Mouse (Mus musculus) c-Kit-positive CD71-positive TER-119-positive erythroid progenitor cells, embryonic 14.5 days (primary cell): Measurements from ENCODE around the gene Rerg.

ENCODE experiments used
- DNase-seq: peaks from one replicate; pipeline ENCODE4 v3.0.0-alpha.2; 2013; ENCODE audit warnings: low spot score

Gene Rerg

DNA sequence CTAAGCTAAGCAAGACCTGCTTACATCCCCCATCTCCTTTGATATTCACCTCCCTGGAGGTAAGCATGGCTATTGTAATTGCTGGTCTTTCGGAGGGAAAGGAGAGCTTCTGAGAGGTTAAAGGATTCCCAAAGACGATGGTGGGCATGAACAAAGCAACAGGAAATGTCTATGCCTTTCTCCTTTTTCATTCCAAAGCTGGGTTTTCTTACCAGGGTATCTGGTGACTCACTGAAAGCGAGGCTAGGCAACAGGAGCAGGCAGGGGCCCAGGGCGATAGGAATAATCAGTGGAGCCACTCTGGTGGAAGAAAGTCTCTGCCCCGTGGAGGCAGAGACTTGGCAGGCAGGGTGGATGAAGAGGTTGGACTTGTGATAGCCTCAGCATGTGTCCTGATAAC, at the start of gene Rerg:
Gene Rerg (minus strand): TSS at position 272 of the 400 bp plus-strand sequence.
- no peak for DNase-seq

DNA sequence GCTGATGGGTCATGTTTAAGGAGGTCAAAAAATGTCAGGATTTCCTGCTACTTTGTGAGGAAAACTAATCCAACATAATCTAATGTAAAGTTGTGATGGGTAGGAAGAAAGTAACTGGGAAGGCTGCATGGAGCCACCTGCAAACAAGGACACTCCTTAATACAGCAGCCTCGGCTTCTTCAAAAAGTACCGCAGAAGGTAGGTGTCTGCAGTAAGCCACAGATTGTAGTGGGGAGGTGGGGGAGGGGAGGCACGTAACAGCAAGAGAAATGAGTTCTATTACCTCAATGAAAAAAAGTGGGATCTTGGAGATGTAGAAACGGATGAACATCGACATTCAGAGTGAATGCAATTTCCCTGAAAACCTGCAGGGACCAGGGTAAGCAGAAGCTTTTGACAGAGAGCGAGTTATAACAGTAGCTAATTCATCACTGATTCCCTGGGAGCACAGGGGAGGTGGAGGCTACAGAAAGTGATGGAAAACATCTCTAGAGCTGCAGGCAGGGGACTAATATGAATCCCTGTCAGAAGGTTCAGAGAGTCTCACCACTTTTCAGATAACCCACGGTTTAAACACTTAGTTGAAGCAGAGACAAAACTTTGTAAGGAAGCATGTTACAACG, 47.7 kb upstream of the Rerg start:
- DNase-seq = no peak

DNA sequence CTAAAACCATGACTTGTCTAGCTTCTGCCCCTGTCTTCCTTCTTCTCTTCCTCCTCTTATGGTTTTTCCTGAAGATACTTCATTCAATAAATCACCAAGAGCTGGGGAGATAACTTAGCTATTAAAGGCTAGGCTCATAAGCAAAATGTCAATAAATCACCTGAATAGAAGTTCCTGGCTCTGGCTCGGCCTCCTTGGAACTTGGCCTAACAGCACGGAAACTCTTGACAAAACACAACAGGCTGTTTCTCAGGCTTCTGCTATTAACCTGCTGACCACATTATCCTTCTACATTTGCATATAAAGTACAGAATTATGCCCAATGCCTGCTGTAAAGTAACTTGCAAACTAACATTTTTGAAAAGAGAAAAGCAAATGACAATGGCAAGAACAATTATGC, 41.1 kb upstream of the Rerg start:
- DNase-seq = no peak

DNA sequence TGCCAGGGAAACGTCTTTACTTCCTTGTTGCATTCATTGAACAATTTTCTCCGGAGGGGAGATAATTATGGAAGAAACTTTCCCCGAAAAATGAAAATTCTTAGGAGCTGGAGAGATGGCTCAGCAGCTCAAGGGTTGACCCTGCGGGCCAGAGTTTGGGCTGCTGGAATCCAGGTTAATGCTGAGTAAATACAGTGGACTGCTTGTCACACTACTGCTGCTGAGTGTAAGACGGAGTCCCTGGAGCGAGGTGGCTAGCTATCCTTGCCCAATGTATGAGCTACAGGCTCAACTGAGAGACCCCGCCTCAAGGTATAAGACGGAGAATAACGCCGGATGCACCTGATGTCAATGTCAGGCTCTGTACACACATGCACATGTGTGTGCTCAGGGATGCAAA, 40.7 kb upstream of the Rerg start:
- DNase-seq = no peak

DNA sequence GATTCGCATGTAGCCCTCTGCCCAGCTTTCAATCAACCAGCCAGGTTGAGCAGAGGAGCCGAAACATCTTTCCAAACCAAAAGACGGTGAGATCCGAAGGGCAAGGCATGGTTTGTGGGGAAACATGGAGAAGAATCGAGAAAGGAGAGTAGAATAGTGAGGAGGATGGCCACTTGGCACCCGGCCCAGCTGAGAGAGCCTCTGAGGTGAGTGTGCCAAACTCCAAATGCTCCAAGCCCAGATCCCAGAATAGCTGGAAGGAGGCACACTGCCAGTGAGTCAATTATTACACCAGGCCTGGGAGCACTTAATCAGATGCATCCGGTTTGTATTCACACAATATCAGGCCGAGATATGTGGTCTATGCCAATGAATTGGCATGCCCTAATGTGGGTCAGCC, 39.7 kb upstream of the Rerg start:
- no peak for DNase-seq

DNA sequence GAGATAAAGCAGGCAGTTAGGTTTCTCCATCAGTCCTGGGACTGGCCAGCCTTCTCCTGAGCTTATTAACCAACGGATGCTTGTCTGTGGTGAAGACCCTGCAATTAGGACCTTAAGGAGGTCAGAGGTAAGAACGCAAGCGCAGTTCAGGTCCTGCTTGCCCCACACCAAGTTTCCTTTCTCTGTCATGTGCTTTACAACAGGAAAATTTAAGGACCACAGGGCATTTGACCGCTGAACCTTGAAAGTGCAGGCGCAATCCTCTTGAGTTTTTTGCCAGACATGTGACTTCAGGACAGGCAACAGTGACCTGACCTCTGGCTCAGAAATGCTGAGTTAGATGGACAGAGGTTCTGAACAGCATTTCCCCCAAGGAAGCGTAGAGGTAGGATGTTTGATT, 36.8 kb upstream of the Rerg start:
- DNase-seq = no peak

DNA sequence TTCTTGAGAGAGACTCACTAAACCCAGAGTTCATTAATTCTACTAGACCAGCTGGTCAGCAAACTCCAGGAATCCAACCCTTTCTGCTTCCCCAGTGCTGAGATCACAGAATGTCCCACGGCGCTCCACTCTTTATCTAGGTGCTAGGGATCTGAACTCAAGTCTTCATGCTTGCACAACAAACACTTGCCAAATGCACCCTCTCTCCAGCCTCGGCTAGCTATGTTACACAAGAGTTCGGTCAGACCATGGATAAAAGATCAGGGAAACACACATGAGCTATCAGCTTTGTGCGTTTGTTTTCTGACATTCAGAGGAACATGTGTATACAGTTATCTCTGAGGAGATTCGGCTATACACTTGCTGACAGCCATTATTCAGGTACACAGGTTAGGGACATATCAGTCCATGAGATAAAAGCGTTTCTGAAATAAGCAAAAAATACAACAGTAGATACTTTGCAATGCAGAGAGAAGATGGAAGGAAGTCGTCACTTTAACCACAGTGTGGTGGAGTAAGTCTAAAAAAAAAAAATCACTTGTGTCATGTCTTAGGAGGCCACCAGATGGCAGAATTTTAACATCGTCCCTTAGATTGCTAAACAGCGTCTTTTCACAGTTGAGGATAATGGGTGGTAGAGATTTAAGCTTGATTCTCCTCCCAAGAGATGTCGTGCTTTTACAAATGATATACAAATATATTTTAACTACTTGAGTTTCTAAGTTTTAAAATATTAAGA, 35.5 kb upstream of the Rerg start:
- DNase-seq = no peak

DNA sequence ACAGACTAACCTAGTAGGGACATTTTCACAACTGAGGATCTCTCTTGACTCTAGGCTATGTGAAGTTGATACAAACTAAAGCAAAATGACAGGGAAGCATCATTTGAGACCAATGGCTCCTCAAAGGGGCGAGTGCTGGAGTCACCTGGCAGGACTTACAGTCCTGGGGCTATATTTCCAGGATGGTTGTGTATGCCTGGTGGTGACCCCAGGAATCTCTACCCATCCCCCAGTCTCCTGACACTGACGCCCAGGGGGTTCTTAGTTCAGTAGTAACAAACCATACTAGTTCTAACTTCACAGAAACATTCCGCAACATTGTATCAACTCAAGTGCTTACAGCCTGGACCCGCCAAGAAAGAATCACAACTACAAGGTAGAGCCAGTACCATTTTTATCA, 32.4 kb upstream of the Rerg start:
- DNase-seq = no peak

DNA sequence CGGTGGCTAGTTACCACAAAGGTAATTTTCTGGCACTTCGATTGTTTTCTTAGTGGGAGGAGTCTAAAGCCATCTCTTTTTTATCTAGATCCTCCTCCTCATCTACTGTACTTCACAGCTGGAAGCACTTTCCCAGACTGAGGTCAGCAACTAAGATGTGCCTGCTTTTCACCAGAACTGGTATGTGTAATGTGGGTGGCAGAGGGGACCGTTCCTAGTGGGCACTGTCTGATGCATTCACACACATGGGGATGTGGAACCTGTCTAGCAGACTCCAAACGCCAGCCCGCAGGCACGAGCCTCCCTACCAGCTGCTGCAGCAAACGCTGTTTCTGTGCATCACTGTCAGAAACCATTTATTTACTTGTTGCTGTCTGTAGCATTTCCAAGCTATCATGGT, 31.3 kb upstream of the Rerg start:
- no peak for DNase-seq

DNA sequence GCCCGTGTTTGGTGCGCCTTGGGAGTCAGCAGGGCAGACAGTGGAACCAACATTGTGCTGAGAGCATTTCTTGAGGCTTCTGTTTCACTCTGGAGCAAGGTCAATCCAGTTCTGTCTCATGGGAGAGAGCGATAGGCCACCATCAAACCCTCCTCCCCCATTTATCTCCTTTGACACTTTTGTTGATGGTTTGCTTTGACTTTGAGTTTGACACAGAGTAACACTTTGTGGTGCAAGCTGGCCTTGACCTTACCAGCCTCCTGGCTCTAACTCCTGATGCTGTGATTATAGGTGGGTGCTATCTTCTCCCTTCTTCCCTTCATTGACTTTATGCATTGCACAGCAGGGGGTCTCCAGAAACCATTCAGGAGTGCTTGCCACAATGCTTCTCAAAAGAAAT, 30.9 kb upstream of the Rerg start:
- DNase-seq = no peak

DNA sequence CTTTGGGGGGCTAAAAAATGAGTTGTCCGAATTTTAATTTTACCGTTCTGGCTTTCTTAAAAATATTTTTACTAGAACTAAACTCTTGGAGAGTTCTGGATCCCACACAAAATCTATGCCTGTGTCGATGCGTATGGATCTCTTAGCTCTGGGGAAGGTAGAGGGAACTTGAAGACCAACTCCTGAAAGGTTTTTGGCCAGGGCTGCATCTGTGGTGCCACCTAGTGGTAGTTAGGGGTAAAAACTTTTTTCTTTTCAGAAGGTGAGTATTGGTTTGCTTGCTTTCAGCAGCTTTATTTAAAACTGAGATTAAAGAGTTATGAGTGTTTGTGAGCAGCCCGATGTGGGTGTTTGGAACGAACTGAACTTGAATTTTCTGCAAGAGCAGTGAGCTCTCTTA, 21.8 kb upstream of the Rerg start:
- DNase-seq = peak; percentile 21

DNA sequence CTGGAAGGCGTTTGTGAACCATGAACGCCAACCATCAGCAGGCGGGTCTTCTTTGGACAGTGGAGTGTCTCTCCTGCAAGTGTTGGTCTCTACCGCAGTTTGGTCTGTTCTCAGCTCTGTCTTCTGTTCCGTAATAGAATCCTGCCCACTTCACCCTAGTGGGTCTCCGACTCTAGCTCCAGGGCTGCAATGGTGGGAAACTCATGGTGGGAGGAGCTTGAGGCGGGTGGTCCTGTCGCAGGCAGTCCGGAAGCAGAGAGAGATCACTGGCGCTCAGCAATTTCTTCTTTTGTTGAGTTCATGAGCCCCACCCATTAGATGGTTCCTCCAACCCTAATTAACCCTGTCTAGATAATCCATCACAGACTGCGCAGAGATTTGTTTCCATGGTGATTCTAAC, 20.7 kb upstream of the Rerg start:
- DNase-seq = no peak

DNA sequence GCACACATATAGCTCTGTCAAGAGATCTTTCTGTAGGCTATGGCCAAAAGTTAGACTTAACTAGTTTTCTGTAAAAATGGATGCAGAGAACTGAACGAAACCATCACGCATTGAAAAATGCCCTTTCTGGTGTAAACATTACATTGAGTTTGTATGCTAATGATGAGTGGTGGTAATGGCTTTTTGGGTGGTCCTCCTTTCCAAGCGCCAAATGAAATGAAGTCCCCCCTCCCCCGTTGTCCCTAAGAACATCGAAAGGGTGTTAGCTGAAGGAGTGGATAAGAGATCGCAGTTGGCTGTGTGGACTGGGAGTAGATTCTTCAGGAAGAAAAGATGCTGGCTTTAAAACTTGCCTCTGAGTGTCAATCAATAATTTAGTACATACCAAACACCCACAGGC, 20.3 kb upstream of the Rerg start:
- no peak for DNase-seq

DNA sequence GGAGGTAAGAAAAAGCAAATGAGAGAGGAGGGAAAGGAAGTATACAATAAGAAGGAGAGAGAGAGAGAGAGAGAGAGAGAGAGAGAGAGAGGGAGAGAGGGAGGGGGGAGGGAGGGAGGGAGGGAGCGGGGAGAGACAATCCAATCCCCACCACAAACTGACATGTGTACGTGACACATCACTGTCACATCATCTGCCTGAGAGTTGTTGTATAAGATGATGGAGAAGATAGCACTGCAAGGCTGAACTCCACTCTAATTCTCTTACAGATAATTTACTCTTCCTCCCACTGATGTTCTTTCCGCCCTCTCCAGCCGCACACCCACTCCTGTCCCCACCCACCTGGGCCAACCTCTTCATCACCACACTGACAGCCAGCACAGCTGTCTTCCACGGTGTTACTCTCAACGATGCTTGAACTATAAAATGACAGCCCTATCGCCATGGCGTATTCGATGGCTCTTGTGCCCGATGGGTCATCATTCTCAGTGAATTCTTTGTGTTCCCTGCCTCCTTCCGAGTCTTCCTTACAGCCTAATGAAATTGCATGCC, 18.2 kb upstream of the Rerg start:
- DNase-seq = no peak

DNA sequence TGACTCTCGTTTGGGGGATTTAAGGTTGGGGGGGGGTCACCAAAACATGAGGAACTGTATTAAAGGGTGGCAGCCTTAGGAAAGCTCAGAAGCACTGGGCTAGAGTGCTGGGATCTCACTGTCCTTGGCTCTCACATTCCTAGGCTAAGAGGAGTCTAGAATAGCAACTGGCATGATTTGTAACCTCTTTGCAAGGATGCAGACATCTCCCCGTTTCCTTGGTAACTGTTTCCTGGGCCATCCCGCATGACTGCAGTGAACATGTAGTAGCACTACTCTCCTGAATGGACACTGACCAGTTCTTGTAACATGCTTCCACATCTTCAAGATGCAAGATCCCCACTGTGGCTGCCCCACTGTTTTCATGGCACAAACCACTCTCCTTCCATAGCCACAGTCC, 17.1 kb upstream of the Rerg start:
- DNase-seq = no peak

DNA sequence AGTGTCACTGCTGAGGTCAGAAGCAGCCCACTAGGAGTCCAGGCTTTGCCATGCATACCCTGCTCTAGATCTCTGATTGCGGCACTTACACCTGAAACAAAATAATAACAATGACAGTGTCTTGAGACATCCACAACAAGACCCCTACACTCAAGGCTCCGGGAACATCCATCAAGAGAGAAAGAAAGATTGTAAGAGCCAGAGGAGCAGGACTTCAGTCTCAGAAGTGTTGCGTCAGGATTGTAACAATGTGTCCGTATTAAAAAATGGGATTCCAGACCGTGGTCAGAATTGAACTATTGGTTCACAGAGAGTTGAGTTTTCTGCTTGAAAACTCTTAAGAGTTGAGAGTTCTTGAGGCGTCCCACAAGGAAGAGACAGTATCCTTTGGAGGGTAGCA, 10.3 kb upstream of the Rerg start:
- no peak for DNase-seq

DNA sequence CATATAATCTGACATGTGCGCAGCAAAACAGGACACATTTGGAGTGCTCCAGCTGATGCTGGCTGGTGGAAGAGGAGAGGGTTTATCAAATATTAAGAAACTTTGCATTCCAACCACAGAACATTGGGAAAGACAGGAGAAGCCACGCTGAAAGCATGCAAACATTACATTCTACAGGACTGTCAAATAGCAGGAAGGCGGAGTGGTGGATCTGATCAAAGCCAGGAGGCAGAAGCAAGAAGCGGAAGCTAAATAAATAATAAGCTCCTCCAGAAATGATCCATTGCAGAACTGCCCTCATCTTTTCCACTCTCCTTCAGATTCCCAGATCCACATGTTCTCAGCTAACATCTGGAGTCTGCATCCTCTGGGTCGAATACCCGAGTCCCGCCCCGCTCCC, 9.8 kb upstream of the Rerg start:
- DNase-seq = no peak

DNA sequence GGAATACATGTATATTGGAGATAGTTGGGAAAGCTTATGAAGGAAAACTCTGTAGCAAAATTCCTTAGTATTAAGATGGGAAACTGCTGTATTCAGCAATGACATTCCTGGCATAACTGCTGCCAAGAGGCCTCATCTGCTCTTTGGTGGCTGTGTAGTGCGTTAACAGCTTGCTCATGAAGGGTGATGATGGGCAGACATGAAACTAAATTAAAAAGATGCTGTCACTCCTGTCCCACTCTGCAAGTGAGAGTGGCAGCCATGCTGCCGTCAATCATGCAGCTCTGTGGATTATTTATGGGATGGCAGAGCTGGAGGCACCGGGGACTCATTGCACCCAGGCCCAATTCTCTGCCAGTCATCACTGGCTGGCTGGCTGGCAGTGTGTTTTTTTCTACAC, 8.7 kb upstream of the Rerg start:
- no peak for DNase-seq

DNA sequence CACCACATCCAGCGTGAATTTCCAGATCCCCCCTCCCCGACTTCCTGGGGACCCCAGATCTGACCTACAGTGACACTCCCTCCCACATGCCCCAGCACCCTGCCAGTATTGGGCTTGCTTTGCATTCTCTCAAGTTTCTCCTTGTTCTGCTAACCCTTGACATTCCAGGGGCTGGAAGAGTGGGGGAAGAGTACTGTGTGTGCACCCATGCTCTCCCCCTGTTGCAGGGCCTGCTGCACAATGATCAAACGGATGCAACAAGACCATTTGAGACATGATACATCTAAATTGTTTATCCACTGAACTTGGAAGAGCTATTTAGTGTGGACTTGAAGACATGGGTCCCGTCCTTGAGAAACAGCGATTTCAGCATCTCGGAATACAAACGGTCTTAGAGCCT, 349 bp upstream of the Rerg start:
- no peak for DNase-seq

DNA sequence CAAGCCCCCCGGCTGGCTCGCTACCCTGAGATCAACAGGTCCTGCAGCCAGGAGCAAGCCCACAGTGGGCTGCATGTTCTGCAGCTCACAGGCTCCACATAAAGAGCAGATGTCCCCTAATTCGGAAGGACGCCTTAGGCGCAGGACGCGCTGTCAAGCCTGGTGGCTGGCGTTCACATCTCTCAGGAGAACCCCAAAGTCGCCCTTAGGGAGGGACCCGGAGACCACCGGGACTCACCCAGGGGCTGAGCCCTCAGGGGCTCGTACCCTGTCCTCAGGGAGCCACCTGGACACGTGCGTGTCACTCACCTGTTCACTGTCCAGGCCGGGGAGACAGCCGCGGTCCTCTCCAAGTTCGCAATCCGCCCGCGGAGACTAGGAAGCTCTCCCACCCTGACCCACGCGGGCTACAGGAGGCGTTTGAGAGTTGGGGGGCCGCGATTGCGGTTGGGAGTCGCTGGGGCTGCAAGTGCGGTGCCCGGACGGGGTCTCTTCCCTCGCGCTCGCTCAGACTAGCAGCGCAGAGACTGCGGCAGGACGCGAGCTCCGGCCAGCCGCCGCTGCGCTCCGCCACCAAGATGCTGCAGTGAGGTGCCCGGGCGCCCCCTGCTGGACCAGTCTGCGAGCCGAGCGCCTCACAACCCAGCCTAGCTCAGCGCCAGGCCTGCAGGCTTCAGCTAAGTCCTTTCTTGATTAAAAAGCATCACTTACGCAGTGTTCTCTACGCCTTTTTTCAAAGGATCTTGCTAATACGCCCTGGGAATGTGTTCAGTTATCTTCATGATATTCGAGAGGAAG, 927 bp downstream of the Rerg start:
- DNase-seq = peak; percentile 12

DNA sequence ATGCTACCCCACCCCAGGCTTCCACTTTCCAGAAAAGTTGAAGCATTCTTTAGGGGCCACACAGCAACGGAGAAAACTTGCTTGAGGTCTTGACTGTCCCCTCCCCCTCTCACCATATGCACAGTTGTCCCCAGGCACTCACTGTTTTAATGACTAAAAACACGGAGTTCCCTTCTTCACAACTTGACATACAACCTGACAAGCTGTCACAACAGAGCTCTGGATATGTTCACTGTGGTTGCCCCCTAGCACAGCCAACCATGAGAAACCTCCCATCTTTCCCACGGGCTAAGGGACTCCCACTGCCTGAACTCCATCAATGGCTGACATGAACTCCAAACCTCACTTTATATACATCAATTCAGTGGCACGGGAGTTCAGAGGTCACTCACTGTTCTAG, 3.5 kb downstream of the Rerg start:
- no peak for DNase-seq

DNA sequence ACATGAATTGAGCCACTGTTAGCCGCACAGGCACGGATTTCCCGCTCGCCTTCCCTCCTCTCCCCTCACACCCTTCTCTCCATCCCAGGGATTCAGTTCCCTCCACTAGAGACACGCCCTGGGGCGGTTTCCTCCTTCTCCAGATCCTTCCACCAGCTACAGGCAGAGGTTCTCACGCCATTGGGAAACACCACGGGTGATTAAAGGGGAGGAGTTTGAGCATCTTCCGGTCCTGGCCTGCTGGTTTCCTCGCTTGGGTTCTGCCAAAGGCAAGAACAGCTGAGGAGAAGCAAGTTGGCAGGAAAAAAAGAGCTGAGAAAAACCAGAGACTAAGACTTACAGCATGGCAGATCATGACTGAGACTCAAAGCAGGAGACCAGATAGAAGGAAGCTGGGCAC, 6.7 kb downstream of the Rerg start:
- DNase-seq = no peak

DNA sequence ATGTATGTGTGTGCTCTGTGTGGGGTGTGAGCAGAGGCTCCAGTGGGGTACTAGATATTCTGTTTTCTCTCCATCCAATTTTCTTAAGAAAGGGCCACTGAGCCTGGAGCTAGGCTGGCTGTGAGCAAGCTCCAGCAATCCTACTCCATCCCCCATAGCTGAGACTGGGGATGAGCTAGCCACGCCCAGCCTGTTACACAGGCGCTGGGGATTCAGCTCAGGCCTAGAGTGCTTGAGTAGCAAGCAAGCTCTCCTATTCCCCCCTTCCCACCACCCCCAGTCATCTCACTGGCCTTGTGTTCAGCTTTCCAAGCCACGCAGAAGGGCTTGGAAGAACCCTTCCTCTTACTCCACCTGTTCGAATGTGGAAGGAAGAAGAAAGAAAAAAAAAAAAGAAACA, 7.2 kb downstream of the Rerg start:
- no peak for DNase-seq
